In genomic region chr14:119025889-119026288, GRCm38 (mm10) we compare ENCODE assay signal across 8 mouse cellular contexts.
DNase-seq lines count a peak whose midpoint lies in the region; ATAC-seq lines count a peak whose summit lies in the region.

No protein-coding gene starts in this region.

- intact Hi-C loops in heart, postnatal 25 days (cut with DNase I), result loop anchor here (1.0 to 2.0 kb wide), 2 partner anchors 40 to 209 kb away; no protein-coding TSS in a partner anchor
- intact Hi-C loops in gastrocnemius, postnatal 36 days (cut with DNase I), result loop anchor here (2.0 to 5.0 kb wide), 3 partner anchors 39 to 204 kb away; no protein-coding TSS in a partner anchor

- peak; percentile 15 for DNase-seq in heart, postnatal 4 days
- no peak for DNase-seq in heart, postnatal 25 days (ENCODE audit: low spot score)
- peak; percentile 20 for DNase-seq in right cerebral cortex, postnatal 14 days
- DNase-seq in right cerebral cortex, postnatal 36 days (ENCODE audit: low spot score in 2 of 2), result no peak
- DNase-seq in embryo, embryonic 10.5 days (ENCODE audit: low spot score), result peak; percentile 56
- DNase-seq in thymus, postnatal 25 days, result peak; percentile 41
- DNase-seq in gastrocnemius, postnatal 36 days, result no peak

- ATAC-seq in monocyte, adult 5-6 weeks (replicated peaks; ENCODE audit: insufficient number of reproducible peaks, low FRiP score, low TSS enrichment, poor library complexity, severe bottlenecking), result no peak

Comparison
In these comparisons a context has a peak if more than half of its experiments do, and no peak if none do; other contexts are left out.
1. DNase-seq: peak in heart, postnatal 4 days (single experiment), right cerebral cortex, postnatal 14 days (single experiment), embryo, embryonic 10.5 days (single experiment) and thymus, postnatal 25 days (single experiment); none in heart, postnatal 25 days (single experiment), right cerebral cortex, postnatal 36 days (0 of 2) and gastrocnemius, postnatal 36 days (0 of 2).